Mouse (Mus musculus): ENCODE measurements at regions not wholly inside any gene's neighbourhood (a gene's known extent, or its start where the extent isn't known, plus 50 kb on each side); places are given as distances from the start of the nearest gene placed in this dataset.

GRCm38 (mm10) chr10:117896911-117897643, 51.2 kb upstream of the Rap1b start:
- H3K4me1 ChIP-seq (ENCODE audit: control insufficient read depth, insufficient read depth, low read length): no peaks in the 10 kb centered on the region
- no peak overlapping the region for H3K4me3 ChIP-seq (ENCODE audit: insufficient read depth, low read length)
- no peak overlapping the region for H3K27ac ChIP-seq (ENCODE audit: insufficient read depth, low read length)
- TF ChIP-seq CTCF (IDR thresholded peaks at IDR 0.05; ENCODE audit: extremely low read depth, insufficient read depth, low read length): no peak
- TF ChIP-seq POLR2A (IDR thresholded peaks at IDR 0.05; ENCODE audit: extremely low read depth, insufficient read depth, low read length): no peak

GRCm38 (mm10) chr10:117897766-117898165, 51.9 kb upstream of the Rap1b start:
- H3K27ac ChIP-seq (ENCODE audit: insufficient read depth, low read length): no peak overlapping the region
- no peaks in the 10 kb centered on the region for H3K4me1 ChIP-seq (ENCODE audit: control insufficient read depth, insufficient read depth, low read length)
- no peak overlapping the region for H3K4me3 ChIP-seq (ENCODE audit: insufficient read depth, low read length)
- TF ChIP-seq POLR2A (IDR thresholded peaks at IDR 0.05; ENCODE audit: extremely low read depth, insufficient read depth, low read length) (no peak), CTCF (IDR thresholded peaks at IDR 0.05; ENCODE audit: extremely low read depth, insufficient read depth, low read length) (no peak)

- no peak overlapping the region for H3K4me3 ChIP-seq (ENCODE audit: insufficient read depth, low read length)
- H3K27ac ChIP-seq (ENCODE audit: insufficient read depth, low read length): no peak overlapping the region
- TF ChIP-seq POLR2A (IDR thresholded peaks at IDR 0.05; ENCODE audit: extremely low read depth, insufficient read depth, low read length) (no peak), CTCF (IDR thresholded peaks at IDR 0.05; ENCODE audit: extremely low read depth, insufficient read depth, low read length) (no peak)
- no peaks in the 10 kb centered on the region for H3K4me1 ChIP-seq (ENCODE audit: control insufficient read depth, insufficient read depth, low read length)
Measured at GRCm38 (mm10) chr10:117898391-117898790, 52.6 kb upstream of the Rap1b start.

GRCm38 (mm10) chr10:117899410-117899935, 53.6 kb upstream of the Rap1b start:
- H3K4me1 ChIP-seq (ENCODE audit: control insufficient read depth, insufficient read depth, low read length): no peaks in the 10 kb centered on the region
- H3K4me3 ChIP-seq (ENCODE audit: insufficient read depth, low read length): no peak overlapping the region
- TF ChIP-seq POLR2A (IDR thresholded peaks at IDR 0.05; ENCODE audit: extremely low read depth, insufficient read depth, low read length) (no peak), CTCF (IDR thresholded peaks at IDR 0.05; ENCODE audit: extremely low read depth, insufficient read depth, low read length) (no peak)
- no peak overlapping the region for H3K27ac ChIP-seq (ENCODE audit: insufficient read depth, low read length)

GRCm38 (mm10) chr10:117905666-117906266, 59.9 kb upstream of the Rap1b start:
- Histone ChIP-seq H3K27ac (ENCODE audit: insufficient read depth, low read length) (peak overlapping the region; percentile 58), H3K4me1 (ENCODE audit: control insufficient read depth, insufficient read depth, low read length) (peaks cover 2% of the 10 kb centered on the region; the same call in 1 of the 2 replicates), H3K4me3 (ENCODE audit: insufficient read depth, low read length) (peak overlapping the region; percentile 23)
- TF ChIP-seq POLR2A (IDR thresholded peaks at IDR 0.05; ENCODE audit: extremely low read depth, insufficient read depth, low read length) (no peak), CTCF (IDR thresholded peaks at IDR 0.05; ENCODE audit: extremely low read depth, insufficient read depth, low read length) (no peak)

GRCm38 (mm10) chr10:117906267-117906811, 60.5 kb upstream of the Rap1b start:
- TF ChIP-seq CTCF (IDR thresholded peaks at IDR 0.05; ENCODE audit: extremely low read depth, insufficient read depth, low read length) (no peak), POLR2A (IDR thresholded peaks at IDR 0.05; ENCODE audit: extremely low read depth, insufficient read depth, low read length) (0 out of 2 replicates have a peak, but pooled peaks have one; percentile 6)

GRCm38 (mm10) chr10:117908079-117908675, 62.3 kb upstream of the Rap1b start:
- H3K4me1 ChIP-seq (ENCODE audit: control insufficient read depth, insufficient read depth, low read length): peaks cover 2% of the 10 kb centered on the region; the same call in 1 of the 2 replicates
- no peak overlapping the region for H3K4me3 ChIP-seq (ENCODE audit: insufficient read depth, low read length)
- no peak overlapping the region for H3K27ac ChIP-seq (ENCODE audit: insufficient read depth, low read length)
- no peak for TF ChIP-seq POLR2A (IDR thresholded peaks at IDR 0.05; ENCODE audit: extremely low read depth, insufficient read depth, low read length)
- TF ChIP-seq CTCF (IDR thresholded peaks at IDR 0.05; ENCODE audit: extremely low read depth, insufficient read depth, low read length): no peak

More at GRCm38 (mm10) chr10:117906267-117906811, 60.5 kb upstream of the Rap1b start:
- Histone ChIP-seq H3K4me1 (ENCODE audit: control insufficient read depth, insufficient read depth, low read length) (peaks cover 2% of the 10 kb centered on the region; the same call in 1 of the 2 replicates), H3K4me3 (ENCODE audit: insufficient read depth, low read length) (peak overlapping the region; percentile 23), H3K27ac (ENCODE audit: insufficient read depth, low read length) (peak overlapping the region; percentile 62)

GRCm38 (mm10) chr10:117909155-117909554, 63.3 kb upstream of the Rap1b start:
- no peak overlapping the region for H3K4me3 ChIP-seq (ENCODE audit: insufficient read depth, low read length)

GRCm38 (mm10) chr10:117909811-117910239, 64.0 kb upstream of the Rap1b start:
- H3K27ac ChIP-seq (ENCODE audit: insufficient read depth, low read length): no peak overlapping the region
- no peak for TF ChIP-seq POLR2A (IDR thresholded peaks at IDR 0.05; ENCODE audit: extremely low read depth, insufficient read depth, low read length)
- H3K4me3 ChIP-seq (ENCODE audit: insufficient read depth, low read length): no peak overlapping the region
- peaks cover 2% of the 10 kb centered on the region; the same call in 1 of the 2 replicates for H3K4me1 ChIP-seq (ENCODE audit: control insufficient read depth, insufficient read depth, low read length)

More at GRCm38 (mm10) chr10:117909155-117909554, 63.3 kb upstream of the Rap1b start:
- Histone ChIP-seq H3K27ac (ENCODE audit: insufficient read depth, low read length) (no peak overlapping the region), H3K4me1 (ENCODE audit: control insufficient read depth, insufficient read depth, low read length) (peaks cover 2% of the 10 kb centered on the region; the same call in 1 of the 2 replicates)
- TF ChIP-seq POLR2A (IDR thresholded peaks at IDR 0.05; ENCODE audit: extremely low read depth, insufficient read depth, low read length) (no peak), CTCF (IDR thresholded peaks at IDR 0.05; ENCODE audit: extremely low read depth, insufficient read depth, low read length) (no peak)
